Mouse (Mus musculus) cortical plate, adult 2 months (tissue): Measurements from ENCODE around the gene Carmil1. TPM values are rescaled to one million over a fixed set of nuclear protein-coding genes. Genes with fewer than 3 reads are reported as not detected.
A peak's percentile ranks its signal among the peaks of the same experiment; 100 is the strongest.

Experiments
- H3K27ac ChIP-seq: fragments of 200-500 bp; 2 replicates; pipeline ENCODE4 v1.5.1; 2012; ENCODE audit warnings: low read length, control low read depth, inconsistent platforms; ENCODE audit not compliant: insufficient read depth
- H3K4me1 ChIP-seq: fragments of 200-500 bp; 2 replicates; pipeline ENCODE4 v1.6.1; 2011; ENCODE audit warnings: low read length; ENCODE audit not compliant: control insufficient read depth, insufficient read depth
- H3K4me3 ChIP-seq: fragments of 200-500 bp; 2 replicates; pipeline ENCODE4 v1.5.1; 2011; ENCODE audit warnings: mild to moderate bottlenecking, low read length, control low read depth; ENCODE audit not compliant: insufficient read depth
- CTCF ChIP-seq: fragments of 200-500 bp; IDR thresholded peaks from 2 replicates; pipeline ENCODE4 v1.5.1; 2011; ENCODE audit warnings: mild to moderate bottlenecking, control low read depth, low read length; ENCODE audit not compliant: insufficient read depth; ENCODE audit errors: extremely low read depth
- POLR2A ChIP-seq: fragments of 200-500 bp; IDR thresholded peaks from 2 replicates; pipeline ENCODE4 v1.6.1; 2011; ENCODE audit warnings: mild to moderate bottlenecking, low read length, control low read depth; ENCODE audit not compliant: insufficient read depth; ENCODE audit errors: extremely low read depth
- polyA plus RNA-seq: library from polyadenylated mRNA; depleted of rRNA; stranded (reverse); fragments of >200 nt; gene quantifications from 2 replicates; pipeline ENCODE4 v1.2.3, GENCODE M21; 2012

The Carmil1 gene
- polyA plus RNA-seq, 1 experiment = 21.5 TPM

GRCm38 (mm10) chr13:24306248-24306647, 25.7 kb upstream of the Carmil1 start:
- H3K4me1 ChIP-seq = no peaks in the 10 kb centered on the region
- TF ChIP-seq POLR2A (no peak), CTCF (no peak)
- no peak overlapping the region for H3K27ac ChIP-seq
- H3K4me3 ChIP-seq = no peak overlapping the region

GRCm38 (mm10) chr13:24305486-24305885, 24.9 kb upstream of the Carmil1 start:
- no peaks in the 10 kb centered on the region for H3K4me1 ChIP-seq
- H3K4me3 ChIP-seq = no peak overlapping the region
- H3K27ac ChIP-seq = no peak overlapping the region
- TF ChIP-seq POLR2A = no peak
- TF ChIP-seq CTCF = no peak

GRCm38 (mm10) chr13:24297252-24297651, 16.7 kb upstream of the Carmil1 start:
- TF ChIP-seq POLR2A (no peak), CTCF (peak; percentile 85)
- Histone ChIP-seq H3K4me3 (no peak overlapping the region), H3K4me1 (no peaks in the 10 kb centered on the region), H3K27ac (no peak overlapping the region)

GRCm38 (mm10) chr13:24287381-24287780, 6.8 kb upstream of the Carmil1 start:
- Histone ChIP-seq H3K4me3 (no peak overlapping the region), H3K4me1 (no peaks in the 10 kb centered on the region), H3K27ac (no peak overlapping the region)
- TF ChIP-seq CTCF (no peak), POLR2A (no peak)

GRCm38 (mm10) chr13:24279762-24280438, 695 bp downstream of the Carmil1 start:
- TF ChIP-seq POLR2A = no peak
- TF ChIP-seq CTCF = no peak
- Histone ChIP-seq H3K27ac (no peak overlapping the region), H3K4me3 (peak overlapping the region; percentile 88), H3K4me1 (peaks cover 5% of the 10 kb centered on the region; the same call in 1 of the 2 replicates)

GRCm38 (mm10) chr13:24279407-24279761, 1.2 kb downstream of the Carmil1 start:
- Histone ChIP-seq H3K4me3 (peak overlapping the region; percentile 88), H3K27ac (no peak overlapping the region), H3K4me1 (peaks cover 5% of the 10 kb centered on the region; the same call in 1 of the 2 replicates)
- TF ChIP-seq POLR2A = no peak
- TF ChIP-seq CTCF = no peak

GRCm38 (mm10) chr13:24272740-24273377, 7.7 kb downstream of the Carmil1 start:
- TF ChIP-seq CTCF = no peak
- no peak for TF ChIP-seq POLR2A
- Histone ChIP-seq H3K4me1 (peaks cover 2% of the 10 kb centered on the region; the same call in 1 of the 2 replicates), H3K27ac (no peak overlapping the region), H3K4me3 (no peak overlapping the region)

GRCm38 (mm10) chr13:24269100-24269465, 11.5 kb downstream of the Carmil1 start:
- no peak overlapping the region for H3K4me3 ChIP-seq
- H3K4me1 ChIP-seq = peaks cover 2% of the 10 kb centered on the region; the same call in 1 of the 2 replicates
- TF ChIP-seq POLR2A (no peak), CTCF (no peak)
- no peak overlapping the region for H3K27ac ChIP-seq

- H3K4me3 ChIP-seq = no peak overlapping the region
- peaks cover 2% of the 10 kb centered on the region; the same call in 1 of the 2 replicates for H3K4me1 ChIP-seq
- H3K27ac ChIP-seq = peak overlapping the region; percentile 55; the same call in 1 of the 2 replicates
- no peak for TF ChIP-seq POLR2A
- no peak for TF ChIP-seq CTCF
These were observed 12.1 kb downstream of the Carmil1 start for GRCm38 (mm10) chr13:24268355-24269099.
